Mouse (Mus musculus): ENCODE measurements around the gene Atp11a.

GRCm38 (mm10) chr8:12757231-12757940 is 572 bp downstream of the Atp11a start:
- TF ChIP-seq TAL1 (IDR thresholded peaks at IDR 0.05; ENCODE audit: low read length) (no peak), GATA1 (IDR thresholded peaks at IDR 0.05; ENCODE audit: low read length) (no peak)

Measured in erythroblast, embryonic 14.5 days (primary cell).